ENCODE assay signal across 22 mouse cellular contexts in the genomic region with DNA sequence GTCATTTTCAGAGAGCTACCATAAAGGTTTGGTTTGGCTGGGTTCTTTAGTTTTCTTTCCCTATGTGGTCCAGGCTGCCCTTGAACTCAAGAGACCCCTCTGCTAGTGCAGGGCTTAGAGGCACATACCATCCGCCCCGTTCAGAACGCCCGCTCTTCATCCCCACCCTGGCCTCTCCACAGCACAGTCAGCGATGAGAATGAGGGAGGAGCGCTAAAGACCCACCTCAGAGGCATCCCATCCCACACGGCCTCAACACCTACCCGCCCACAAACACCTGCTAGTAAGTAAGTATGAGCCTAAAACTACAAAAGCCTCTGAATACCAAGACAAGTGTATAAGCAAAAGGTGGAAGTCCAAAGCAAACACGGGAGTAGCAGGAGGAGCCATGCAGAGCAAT. TPM values are rescaled to one million over a fixed set of nuclear protein-coding genes. Genes with fewer than 3 reads are reported as not detected.
"Had no signal": no experiment of that assay in that cellular context is flagged by ENCODE, and none has a peak within 500 bp of the region (broad histone marks: within the 10 kb centered on the region; RNA-seq: fewer than 3 reads in every experiment).

No protein-coding gene starts in this region.

- H3K27ac ChIP-seq: limb, embryonic 10.5 days; limb, embryonic 13.5 days; liver, embryonic 12.5 days; liver, embryonic 15.5 days; lung, embryonic 15.5 days; midbrain, embryonic 12.5 days; midbrain, embryonic 15.5 days; neural tube, embryonic 12.5 days; neural tube, embryonic 15.5 days; stomach, postnatal 0 days had no signal

- H3K4me3 ChIP-seq: limb, embryonic 10.5 days; limb, embryonic 13.5 days; liver, embryonic 12.5 days; liver, embryonic 15.5 days; lung, embryonic 15.5 days; midbrain, embryonic 12.5 days; midbrain, embryonic 15.5 days; neural tube, embryonic 12.5 days; neural tube, embryonic 15.5 days had no signal

- ATAC-seq: intestine, embryonic 16.5 days; liver, embryonic 12.5 days; midbrain, embryonic 15.5 days had no signal

- H3K27me3 ChIP-seq: limb, embryonic 13.5 days; liver, embryonic 12.5 days; liver, embryonic 15.5 days; lung, embryonic 15.5 days; midbrain, embryonic 12.5 days; midbrain, embryonic 15.5 days; neural tube, embryonic 12.5 days; neural tube, embryonic 15.5 days had no signal

- H3K9me3 ChIP-seq: limb, embryonic 10.5 days; limb, embryonic 13.5 days; liver, embryonic 12.5 days; liver, embryonic 15.5 days; lung, embryonic 15.5 days; midbrain, embryonic 12.5 days; midbrain, embryonic 15.5 days; neural tube, embryonic 12.5 days; neural tube, embryonic 15.5 days had no signal

- DNase-seq: kidney, adult 18-20 months; kidney, adult 9 months; kidney, postnatal 14 days; kidney, postnatal 4 days; liver; lung, adult 18-20 months; lung, postnatal 10 days; lung, postnatal 36 days; retina, postnatal 1 day had no signal

- H3K4me2 ChIP-seq: limb, embryonic 13.5 days; liver, embryonic 12.5 days; liver, embryonic 15.5 days; lung, embryonic 15.5 days; midbrain, embryonic 12.5 days; midbrain, embryonic 15.5 days; neural tube, embryonic 12.5 days; neural tube, embryonic 15.5 days had no signal

- H3K9ac ChIP-seq: limb, embryonic 13.5 days; liver, embryonic 12.5 days; liver, embryonic 15.5 days; lung, embryonic 15.5 days; midbrain, embryonic 12.5 days; midbrain, embryonic 15.5 days; neural tube, embryonic 12.5 days; neural tube, embryonic 15.5 days had no signal

- H3K4me1 ChIP-seq: limb, embryonic 10.5 days; limb, embryonic 13.5 days; lung, embryonic 15.5 days; midbrain, embryonic 12.5 days; midbrain, embryonic 15.5 days; neural tube, embryonic 12.5 days; neural tube, embryonic 15.5 days had no signal

RNA-seq across cellular contexts. Expression of a gene that starts 50.7 kb away (rescaled TPM):
- polyA plus RNA-seq: intestine, embryonic 16.5 days; limb, embryonic 10.5 days; liver, embryonic 12.5 days; liver, embryonic 15.5 days; small intestine, adult 2 months; stomach, embryonic 14.5 days; stomach, postnatal 0 days had no signal
